Mouse (Mus musculus) liver, embryonic 14.5 days (tissue): ENCODE data around the gene Pofut1. TPM values are rescaled to one million over a fixed set of nuclear protein-coding genes. Genes with fewer than 3 reads are reported as not detected.

Experiments used
- ATAC-seq: fragments of 200-750 bp; cut with Nextera tagmentation; 2 replicates; pipeline ENCODE4 v1.8.0; 2017; ENCODE audit warnings: moderate number of reproducible peaks, mild to moderate bottlenecking, moderate library complexity; ENCODE audit not compliant: insufficient read depth
- DNase-seq, 3 experiments: peaks; one replicate each; pipeline ENCODE4 v3.0.0-alpha.2; 2012 to 2013; ENCODE audit warnings: low read depth in 3 of 3, low spot score in 3 of 3
- H3K27ac ChIP-seq: fragments of 300-500 bp; sonication (generic); 2 replicates; pipeline ENCODE4 v1.5.1; 2014; ENCODE audit warnings: moderate library complexity, mild to moderate bottlenecking, control low read depth, inconsistent platforms
- H3K27me3 ChIP-seq: fragments of 300-500 bp; sonication (generic); 2 replicates; pipeline ENCODE4 v1.6.1; 2014; ENCODE audit warnings: mild to moderate bottlenecking, low read length, moderate library complexity; ENCODE audit not compliant: control insufficient read depth, insufficient read depth
- H3K36me3 ChIP-seq: fragments of 300-500 bp; sonication (generic); replicated peaks from 2 replicates; pipeline ENCODE4 v1.6.1; 2014; ENCODE audit warnings: low read depth; ENCODE audit not compliant: control insufficient read depth, insufficient read depth
- H3K4me1 ChIP-seq, 2 experiments: fragments of 200-500 bp in 1 of 2; fragments of 300-500 bp in 1 of 2; sonication (generic) in 1 of 2; replicated peaks; 2 replicates each; pipeline ENCODE4 v1.6.1; 2012 to 2014; ENCODE audit warnings: antibody characterized with exemption in 1 of 2, inconsistent platforms in 1 of 2, low read length in 1 of 2; ENCODE audit not compliant: control insufficient read depth in 2 of 2, insufficient read depth in 2 of 2
- H3K4me2 ChIP-seq: fragments of 300-500 bp; sonication (generic); 2 replicates; pipeline ENCODE4 v1.6.1; 2014; ENCODE audit warnings: low read depth, mild to moderate bottlenecking, control low read depth, moderate library complexity
- H3K4me3 ChIP-seq, 2 experiments: fragments of 200-500 bp in 1 of 2; fragments of 300-500 bp in 1 of 2; sonication (generic) in 1 of 2; 2 replicates each; pipeline ENCODE4 v1.5.1; 2012 to 2014; ENCODE audit warnings: low read depth in 2 of 2, low read length in 2 of 2, mild to moderate bottlenecking in 2 of 2, control low read depth in 1 of 2, inconsistent platforms in 1 of 2, moderate library complexity in 1 of 2; ENCODE audit not compliant: insufficient read depth in 1 of 2
- H3K9ac ChIP-seq: fragments of 300-500 bp; sonication (generic); replicated peaks from 2 replicates; pipeline ENCODE4 v1.6.1; 2014; ENCODE audit warnings: mild to moderate bottlenecking, control low read depth, moderate library complexity
- H3K9me3 ChIP-seq: fragments of 300-500 bp; sonication (generic); 2 replicates; pipeline ENCODE4 v1.6.1; 2016; ENCODE audit warnings: low read length, mixed read lengths; ENCODE audit not compliant: control insufficient read depth
- CTCF ChIP-seq: IDR thresholded peaks from 2 replicates; pipeline ENCODE4 v1.5.1; 2016; ENCODE audit warnings: antibody characterized with exemption, low read depth, control low read depth
- EP300 ChIP-seq: IDR thresholded peaks from 2 replicates; pipeline ENCODE4 v1.6.1; 2016; ENCODE audit warnings: antibody characterized with exemption, low read depth
- WGBS: fragments of 180-500 bp; shearing (Covaris S2); extraction: QIAGEN DNeasy Blood & Tissue Kit; methylation state at CpG from one replicate; pipeline ENCODE4 v1.1.7; 2014; ENCODE audit not compliant: insufficient replicate concordance; 5-methylcytosine and 5-hydroxymethylcytosine counted together
- polyA plus RNA-seq, 2 experiments: library from polyadenylated mRNA; depleted of rRNA in 1 of 2; stranded (reverse) in 1 of 2; unstranded in 1 of 2; fragments of >200 nt; fragmentation: Nextera tagmentation in 1 of 2; extraction: Ambion mirVana in 1 of 2; gene quantifications; 2 replicates each; pipeline versions ENCODE4 v1.2.1 to v1.2.3; 2012 to 2014

The Pofut1 gene
- polyA plus RNA-seq, 2 experiments: 3.2 to 6.8 TPM

DNA sequence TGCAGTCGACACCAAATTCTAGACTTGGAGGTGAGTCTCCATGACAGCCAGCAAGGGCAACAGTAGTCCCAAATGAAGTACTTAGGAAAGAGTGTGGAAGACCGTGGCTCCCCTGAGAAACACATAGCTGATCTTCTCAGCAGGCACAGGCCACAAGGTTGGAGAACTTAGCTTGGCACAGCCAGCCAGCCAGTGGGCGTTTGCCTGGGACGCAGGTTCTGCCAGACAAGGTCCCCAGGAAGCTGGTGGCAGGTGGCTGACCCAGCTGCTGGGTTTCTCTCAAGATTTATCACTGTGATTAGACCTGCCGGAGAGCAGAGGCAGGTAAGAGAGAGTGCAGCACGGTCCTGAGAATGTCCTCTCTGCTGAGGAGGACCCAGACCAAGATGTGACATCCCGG, 67.3 kb downstream of the Pofut1 start:
- Histone ChIP-seq H3K27me3 (no peaks in the 10 kb centered on the region), H3K27ac (no peak overlapping the region), H3K4me3 (no peak overlapping the region), H3K9me3 (no peaks in the 10 kb centered on the region), H3K4me1 (no peaks in the 10 kb centered on the region; a peak in 1 of 4 replicates), H3K4me2 (no peak overlapping the region), H3K36me3 (no peaks in the 10 kb centered on the region), H3K9ac (no peak overlapping the region)
- TF ChIP-seq CTCF: no peak
- no peak for TF ChIP-seq EP300
- WGBS: 73% methylated on average over 7 of the region's 7 CpGs
- DNase-seq (no peak), ATAC-seq (no peak)

DNA sequence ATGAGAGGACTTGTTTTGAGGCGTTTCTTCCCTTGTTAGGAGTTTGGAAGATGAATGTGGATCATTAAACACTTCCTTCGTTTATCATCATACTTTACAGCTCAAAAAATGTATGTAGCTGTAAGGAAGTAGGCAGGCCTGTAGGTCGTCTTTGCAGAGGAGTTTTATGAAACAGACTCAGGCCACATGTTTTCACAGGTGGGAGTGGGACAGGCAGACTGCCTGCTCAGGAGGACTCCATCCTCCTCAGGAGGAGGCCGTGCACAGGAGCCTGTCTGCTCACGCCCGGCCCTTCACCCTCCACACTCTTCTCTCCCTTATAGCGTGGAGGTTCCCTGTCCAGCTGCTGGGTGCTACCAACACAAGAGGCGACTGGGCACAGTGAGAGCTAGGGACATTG, 67.8 kb downstream of the Pofut1 start:
- H3K4me3 ChIP-seq: no peak overlapping the region
- ATAC-seq (no peak), DNase-seq (no peak)
- H3K9ac ChIP-seq: no peak overlapping the region
- no peaks in the 10 kb centered on the region for H3K36me3 ChIP-seq
- H3K4me2 ChIP-seq: no peak overlapping the region
- 64% methylated on average over 8 of the region's 8 CpGs for WGBS
- no peaks in the 10 kb centered on the region for H3K27me3 ChIP-seq
- no peaks in the 10 kb centered on the region for H3K9me3 ChIP-seq
- H3K4me1 ChIP-seq: no peaks in the 10 kb centered on the region; a peak in 1 of 4 replicates
- TF ChIP-seq CTCF: no peak
- no peak overlapping the region for H3K27ac ChIP-seq

DNA sequence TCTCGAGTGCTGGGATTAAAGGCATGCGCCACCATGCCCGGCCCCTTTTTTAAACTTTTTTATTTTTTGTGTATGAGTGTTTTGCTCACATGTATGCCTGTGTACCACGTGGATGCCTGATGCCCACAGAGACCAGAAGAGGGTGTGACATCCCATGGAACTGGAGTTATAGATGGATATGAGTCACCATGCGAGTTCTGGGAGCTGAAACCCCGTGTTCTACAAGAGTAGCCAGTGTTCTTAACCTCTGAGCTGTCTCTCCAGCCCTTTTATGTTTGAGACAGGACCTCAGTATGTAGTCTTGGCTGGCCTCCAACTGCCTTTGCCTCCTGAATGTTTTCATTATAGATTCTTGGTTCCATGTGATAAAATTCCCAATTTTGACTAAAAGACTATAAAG, 68.9 kb downstream of the Pofut1 start:
- TF ChIP-seq CTCF (no peak), EP300 (no peak)
- DNase-seq: no peak
- WGBS: 72% methylated on average over 6 of the region's 6 CpGs

DNA sequence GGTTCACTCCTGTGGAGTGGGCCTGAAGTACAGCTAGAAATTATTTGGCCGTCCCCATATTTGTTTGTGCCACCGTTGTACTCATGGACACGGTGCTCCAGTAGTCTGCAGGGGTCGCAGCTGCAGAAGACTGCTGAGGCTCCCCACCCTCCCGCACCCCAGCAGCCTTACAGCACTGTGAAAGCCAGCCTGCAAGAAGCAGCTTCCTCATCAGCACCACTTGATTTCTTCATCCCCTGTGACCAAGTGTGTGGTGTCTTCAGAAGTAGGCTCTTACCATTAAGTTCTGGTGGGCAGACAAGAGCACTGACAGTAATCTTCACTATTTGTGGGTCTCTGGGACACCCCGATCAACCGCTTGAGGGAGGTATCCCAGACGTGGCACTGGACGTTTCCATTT, 71.6 kb downstream of the Pofut1 start:
- H3K4me3 ChIP-seq: no peak overlapping the region
- H3K9ac ChIP-seq: no peak overlapping the region
- no peak overlapping the region for H3K4me2 ChIP-seq
- ATAC-seq (no peak), DNase-seq (no peak)
- H3K4me1 ChIP-seq: no peaks in the 10 kb centered on the region; a peak in 1 of 4 replicates
- TF ChIP-seq EP300 (no peak), CTCF (no peak)
- no peaks in the 10 kb centered on the region for H3K27me3 ChIP-seq
- no peak overlapping the region for H3K27ac ChIP-seq
- 74% methylated on average over 9 of the region's 9 CpGs for WGBS
- H3K9me3 ChIP-seq: no peaks in the 10 kb centered on the region
- no peaks in the 10 kb centered on the region for H3K36me3 ChIP-seq

More for the DNA sequence above, 68.9 kb downstream of the Pofut1 start:
- Histone ChIP-seq H3K4me1 (no peaks in the 10 kb centered on the region; a peak in 1 of 4 replicates), H3K4me2 (no peak overlapping the region), H3K36me3 (no peaks in the 10 kb centered on the region), H3K27me3 (no peaks in the 10 kb centered on the region), H3K4me3 (no peak overlapping the region), H3K9ac (no peak overlapping the region), H3K9me3 (no peaks in the 10 kb centered on the region), H3K27ac (no peak overlapping the region)
- ATAC-seq: no peak

DNA sequence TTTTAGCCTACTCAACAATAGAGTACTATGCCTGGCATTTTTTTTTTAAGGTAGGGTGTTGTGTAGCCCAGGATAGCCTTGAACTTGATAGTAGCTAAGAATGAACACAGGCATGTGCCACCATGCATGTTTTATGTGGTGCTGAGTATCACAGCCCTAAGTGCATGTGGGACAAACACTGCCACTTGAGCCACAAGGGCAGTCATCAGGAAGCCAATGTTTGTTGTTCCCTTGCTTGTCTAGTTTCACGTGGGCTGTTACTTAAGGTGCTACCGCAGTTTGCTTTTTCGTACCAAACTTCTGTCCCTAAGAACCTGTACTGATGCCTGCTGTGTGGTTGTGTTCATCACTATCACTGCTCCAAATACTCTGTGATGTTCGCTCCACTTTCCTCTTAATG, 77.1 kb downstream of the Pofut1 start:
- Histone ChIP-seq H3K36me3 (peaks cover 5% of the 10 kb centered on the region), H3K27me3 (no peaks in the 10 kb centered on the region), H3K4me1 (peaks cover 0 to 4% of the 10 kb centered on the region in 2 experiments; a peak in 1 of 4 replicates), H3K9me3 (no peaks in the 10 kb centered on the region), H3K4me3 (no peak overlapping the region), H3K4me2 (no peak overlapping the region), H3K27ac (no peak overlapping the region), H3K9ac (no peak overlapping the region)
- TF ChIP-seq CTCF (no peak), EP300 (no peak)
- DNase-seq (no peak), ATAC-seq (no peak)
- WGBS: 82% methylated on average over 4 of the region's 4 CpGs
